Mouse (Mus musculus): ENCODE results near the gene Zfp709.
"Not testable (repeated sequence)": the region's sequence is repeated elsewhere in the genome, so short reads cannot be mapped to it uniquely, and the experiment has no call there.

DNA sequence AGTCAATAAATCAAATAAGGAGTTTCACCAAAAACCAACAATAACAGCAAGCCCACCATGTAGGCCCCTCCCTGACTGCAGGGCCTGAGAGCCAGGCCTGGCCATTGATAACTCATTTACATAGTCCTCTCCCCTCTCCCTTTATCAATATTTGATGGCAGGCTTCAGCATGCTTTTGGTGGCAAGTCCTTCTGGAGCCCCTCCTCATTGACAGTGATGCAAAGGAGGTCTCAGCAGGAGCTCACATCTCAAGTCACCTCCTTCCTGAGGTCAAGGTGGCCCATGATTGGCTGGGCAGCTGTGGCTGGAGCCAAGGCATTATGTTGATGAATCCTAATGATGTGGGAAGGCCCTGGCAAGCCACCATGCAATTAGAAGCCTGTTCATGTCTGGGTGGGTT, 19.8 kb upstream of the Zfp709 start:
- TF ChIP-seq EP300, CTCF (IDR thresholded peaks at IDR 0.05; ENCODE audit: low read depth): not testable (repeated sequence)

Measured in heart, postnatal 0 days (tissue).